ENCODE assay signal across 17 mouse cellular contexts in genomic region chr17:88320686-88321085, GRCm38 (mm10).
"Had no signal": no experiment of that assay in that cellular context is flagged by ENCODE, and none has a peak within 500 bp of the region (broad histone marks: within the 10 kb centered on the region; RNA-seq: fewer than 3 reads in every experiment).

No protein-coding gene starts in this region.

- DNase-seq: kidney, postnatal 14 days; lung, adult 2 months; lung, postnatal 4 days; midbrain, embryonic 14.5 days; right cerebral cortex, adult 18-20 months; right cerebral cortex, postnatal 4 days; spleen, adult 18-20 months; thymus, adult 2 months; thymus, postnatal 25 days had no signal

- H3K27ac ChIP-seq: left cerebral cortex, adult 2 months; limb, embryonic 10.5 days; liver, embryonic 15.5 days; midbrain, embryonic 10.5 days; neural tube, embryonic 15.5 days had no signal

- H3K9ac ChIP-seq: liver, embryonic 15.5 days; neural tube, embryonic 15.5 days had no signal

- H3K9me3 ChIP-seq: limb, embryonic 10.5 days; liver, embryonic 15.5 days; midbrain, embryonic 10.5 days; neural tube, embryonic 15.5 days had no signal

- H3K4me2 ChIP-seq: liver, embryonic 11.5 days; liver, embryonic 15.5 days; neural tube, embryonic 15.5 days had no signal

- H3K36me3 ChIP-seq: limb, embryonic 10.5 days; liver, embryonic 15.5 days; midbrain, embryonic 10.5 days; neural tube, embryonic 15.5 days had no signal

- H3K4me3 ChIP-seq: left cerebral cortex, adult 2 months; limb, embryonic 10.5 days; liver, embryonic 15.5 days; midbrain, embryonic 10.5 days; myocyte; neural tube, embryonic 15.5 days had no signal

- ATAC-seq: lung, postnatal 0 days had no signal

- H3K27me3 ChIP-seq: liver, embryonic 15.5 days had no signal
